In genomic region chr6:38380764-38381128, GRCm38 (mm10) we compare ENCODE assay signal across 8 mouse cellular contexts. TPM values are rescaled to one million over a fixed set of nuclear protein-coding genes. Genes with fewer than 3 reads are reported as not detected.
DNase-seq lines count a peak whose midpoint lies in the region; ATAC-seq and TF ChIP-seq lines count a peak whose summit lies in the region.

No protein-coding gene starts in this region.

- no peaks in the 10 kb centered on the region for H3K4me1 ChIP-seq in cerebellum, adult 2 months (ENCODE audit: control insufficient read depth, insufficient read depth, low read length)
- H3K4me1 ChIP-seq in megakaryocyte, embryonic 14.5 days: peaks cover 17% of the 10 kb centered on the region
- peaks cover 6% of the 10 kb centered on the region; the same call in 1 of the 2 replicates for H3K4me1 ChIP-seq in limb, embryonic 13.5 days
- H3K4me1 ChIP-seq in stomach, embryonic 15.5 days: peaks cover 6% of the 10 kb centered on the region; the same call in 1 of the 2 replicates

- H3K27ac ChIP-seq in cerebellum, adult 2 months (ENCODE audit: insufficient read depth, low read length): no peak overlapping the region
- H3K27ac ChIP-seq in limb, embryonic 13.5 days: no peak overlapping the region
- peak overlapping the region; percentile 31; the same call in 1 of the 2 replicates for H3K27ac ChIP-seq in stomach, embryonic 15.5 days

- no peak for DNase-seq in cerebellum, adult 2 months
- DNase-seq in cerebellum, adult 9-10 months: no peak
- DNase-seq in layer of hippocampus, postnatal 36 days: no peak
- no peak for DNase-seq in spleen, adult 12 weeks (ENCODE audit: low spot score)

- no peaks in the 10 kb centered on the region for H3K36me3 ChIP-seq in megakaryocyte, embryonic 14.5 days (replicated peaks; ENCODE audit: low read length)
- peaks cover 11% of the 10 kb centered on the region for H3K36me3 ChIP-seq in limb, embryonic 13.5 days
- H3K36me3 ChIP-seq in stomach, embryonic 15.5 days: no peaks in the 10 kb centered on the region; the same call in 1 of the 2 replicates

- ATAC-seq in megakaryocyte, adult 5-6 weeks (ENCODE audit: poor library complexity, severe bottlenecking): no peak
- ATAC-seq in limb, embryonic 13.5 days (ENCODE audit: low FRiP score, low read depth): 0 out of 2 replicates have a peak, but pooled peaks have one; percentile 8
- ATAC-seq in stomach, embryonic 15.5 days (ENCODE audit: insufficient read depth, low FRiP score, low read depth): no peak

- no peaks in the 10 kb centered on the region for H3K27me3 ChIP-seq in cerebellum, adult 2 months (ENCODE audit: control insufficient read depth, insufficient read depth, low read length)
- H3K27me3 ChIP-seq in megakaryocyte, embryonic 14.5 days (replicated peaks): no peaks in the 10 kb centered on the region
- H3K27me3 ChIP-seq in limb, embryonic 13.5 days: no peaks in the 10 kb centered on the region
- H3K27me3 ChIP-seq in stomach, embryonic 15.5 days (replicated peaks): no peaks in the 10 kb centered on the region

- H3K9ac ChIP-seq in limb, embryonic 13.5 days: peak overlapping the region; percentile 73
- H3K9ac ChIP-seq in stomach, embryonic 15.5 days: peak overlapping the region; percentile 41; the same call in 1 of the 2 replicates

- peak overlapping the region; percentile 78 for H3K4me2 ChIP-seq in limb, embryonic 13.5 days (replicated peaks)
- H3K4me2 ChIP-seq in stomach, embryonic 15.5 days: peak overlapping the region; percentile 83

- H3K9me3 ChIP-seq in megakaryocyte, embryonic 14.5 days: no peaks in the 10 kb centered on the region
- H3K9me3 ChIP-seq in limb, embryonic 13.5 days: no peaks in the 10 kb centered on the region
- no peaks in the 10 kb centered on the region for H3K9me3 ChIP-seq in stomach, embryonic 15.5 days

- WGBS in cerebellum, adult 2 months: under 1% methylated on average over 4 of the region's 4 CpGs
- 4% methylated on average over 4 of the region's 4 CpGs for WGBS in limb, embryonic 13.5 days
- WGBS in stomach, embryonic 15.5 days: 4% methylated on average over 4 of the region's 4 CpGs

- TF ChIP-seq POLR2A in cerebellum, adult 2 months (IDR thresholded peaks at IDR 0.05; ENCODE audit: borderline replicate concordance, insufficient read depth, low read length): no peak

- H3K4me3 ChIP-seq in cerebellum, adult 2 months (replicated peaks; ENCODE audit: insufficient read depth, low read depth, low read length): peak overlapping the region; percentile 89
- H3K4me3 ChIP-seq in megakaryocyte, embryonic 14.5 days (replicated peaks): peak overlapping the region; percentile 93
- peak overlapping the region; percentile 66 for H3K4me3 ChIP-seq in limb, embryonic 13.5 days
- H3K4me3 ChIP-seq in stomach, embryonic 15.5 days (replicated peaks): peak overlapping the region; percentile 74

- no peak for TF ChIP-seq CTCF in cerebellum, adult 2 months (IDR thresholded peaks at IDR 0.05; ENCODE audit: borderline replicate concordance, insufficient read depth, low read depth, low read length)

RNA-seq across cellular contexts. Expression of gene Ttc26, which starts 0.5 kb away (rescaled TPM):
- polyA plus RNA-seq in cerebellum, adult 2 months (2012; rRNA removed): 2.4 and 2.9 TPM in 2 replicates
- not detected in 2 replicates for polyA plus RNA-seq in megakaryocyte, embryonic 14.5 days (2012; ENCODE audit: insufficient read depth, low replicate concordance)
- total RNA-seq in megakaryocyte, adult 5-6 weeks (2015): 0.11 TPM in 1 of 2 replicates, not detected in the other
- total RNA-seq in megakaryocyte, adult 5-6 weeks (2017): 0.04 and 0.08 TPM in 2 replicates
- polyA plus RNA-seq in limb, embryonic 13.5 days (2015; fragmentation: Nextera tagmentation; extraction: Ambion mirVana): 9.0 and 10.3 TPM in 2 replicates
- 5.8 and 5.9 TPM in 2 replicates for polyA plus RNA-seq in stomach, embryonic 15.5 days (2015; fragmentation: Nextera tagmentation; extraction: Ambion mirVana)
- 10 to 100 TPM; 11.1 to 11.5 TPM for total RNA-seq in layer of hippocampus, postnatal 36 days (2021)

RNA-seq across cellular contexts. Expression of gene Zc3hav1, which starts 26.3 kb away (rescaled TPM):
- polyA plus RNA-seq in cerebellum, adult 2 months (2012; rRNA removed): 5.0 TPM in 2 replicates
- 3.3 and 6.1 TPM in 2 replicates for polyA plus RNA-seq in megakaryocyte, embryonic 14.5 days (2012; ENCODE audit: insufficient read depth, low replicate concordance)
- 79.7 and 91.7 TPM in 2 replicates for total RNA-seq in megakaryocyte, adult 5-6 weeks (2015)
- total RNA-seq in megakaryocyte, adult 5-6 weeks (2017): 74.0 and 79.3 TPM in 2 replicates
- polyA plus RNA-seq in limb, embryonic 13.5 days (2015; fragmentation: Nextera tagmentation; extraction: Ambion mirVana): 2.9 and 3.3 TPM in 2 replicates
- polyA plus RNA-seq in stomach, embryonic 15.5 days (2015; fragmentation: Nextera tagmentation; extraction: Ambion mirVana): 10.2 and 12.1 TPM in 2 replicates
- total RNA-seq in layer of hippocampus, postnatal 36 days (2021): 1 to 10 TPM; 2.8 to 3.2 TPM

RNA-seq across cellular contexts. Expression of gene Ubn2, which starts 53.0 kb away (rescaled TPM):
- polyA plus RNA-seq in cerebellum, adult 2 months (2012; rRNA removed): 25.0 and 27.1 TPM in 2 replicates
- 3.4 and 3.7 TPM in 2 replicates for polyA plus RNA-seq in megakaryocyte, embryonic 14.5 days (2012; ENCODE audit: insufficient read depth, low replicate concordance)
- 28.5 and 28.9 TPM in 2 replicates for total RNA-seq in megakaryocyte, adult 5-6 weeks (2015)
- total RNA-seq in megakaryocyte, adult 5-6 weeks (2017): 10.7 and 13.7 TPM in 2 replicates
- 16.7 and 18.9 TPM in 2 replicates for polyA plus RNA-seq in limb, embryonic 13.5 days (2015; fragmentation: Nextera tagmentation; extraction: Ambion mirVana)
- 12.1 and 12.7 TPM in 2 replicates for polyA plus RNA-seq in stomach, embryonic 15.5 days (2015; fragmentation: Nextera tagmentation; extraction: Ambion mirVana)
- 10 to 100 TPM; 47.2 to 52.4 TPM for total RNA-seq in layer of hippocampus, postnatal 36 days (2021)
